Mouse (Mus musculus): Measurements from ENCODE around the gene Pik3r1. TPM values are rescaled to one million over a fixed set of nuclear protein-coding genes. Genes with fewer than 3 reads are reported as not detected.
A peak's percentile ranks its signal among the peaks of the same experiment; 100 is the strongest.

Pik3r1 gene
- polyA plus RNA-seq, 1 experiment from 2014 or later, result 14.8 TPM

DNA sequence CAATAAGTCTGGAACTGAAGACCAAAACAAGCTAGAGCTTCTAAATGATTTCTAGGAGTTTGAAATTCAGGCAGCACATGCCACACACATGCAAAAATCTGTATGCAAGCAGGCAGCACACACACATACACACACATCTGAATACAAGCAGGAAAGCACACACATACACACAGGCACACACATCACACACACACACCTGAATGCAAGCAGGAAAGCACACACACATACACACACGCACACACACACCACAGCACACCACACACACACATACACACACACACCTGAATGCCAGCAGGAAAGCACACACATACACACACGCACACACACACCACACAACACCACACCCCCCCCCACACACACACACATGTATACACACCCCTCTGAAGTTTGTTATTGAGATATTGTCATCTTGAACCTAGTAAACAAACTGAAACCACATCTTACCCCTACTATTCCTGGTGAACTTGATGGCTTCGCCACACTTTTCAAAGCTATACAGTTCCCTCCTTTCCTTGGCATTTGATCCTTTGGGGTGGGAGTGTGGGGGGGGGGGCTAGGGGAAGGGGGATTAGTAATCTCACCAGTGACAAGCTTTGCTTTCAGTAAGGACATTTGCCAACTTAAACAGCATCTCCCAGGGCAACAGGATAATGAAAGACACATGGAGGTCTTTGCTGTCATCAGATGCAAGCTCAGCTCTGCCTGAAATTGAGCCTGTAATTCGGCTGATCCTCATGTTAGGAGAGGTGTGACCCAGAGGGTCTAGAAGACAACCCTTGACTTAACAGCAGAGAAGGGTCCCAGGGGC is 38.6 kb downstream of the Pik3r1 start:
- H3K9me3 ChIP-seq (replicated peaks), result no peaks in the 10 kb centered on the region
- no peaks in the 10 kb centered on the region for H3K36me3 ChIP-seq
- no peak overlapping the region for H3K4me3 ChIP-seq
- 51% methylated on average over 4 of the region's 4 CpGs for WGBS
- peak; percentile 39 for DNase-seq (ENCODE audit: low spot score)
- peaks cover 28% of the 10 kb centered on the region for H3K4me1 ChIP-seq
- peaks cover 4% of the 10 kb centered on the region; the same call in 1 of the 2 replicates for H3K27me3 ChIP-seq (ENCODE audit: low read depth, poor library complexity, severe bottlenecking)
- H3K27ac ChIP-seq (replicated peaks), result peak overlapping the region; percentile 9; the same call in 1 of the 2 replicates

DNA sequence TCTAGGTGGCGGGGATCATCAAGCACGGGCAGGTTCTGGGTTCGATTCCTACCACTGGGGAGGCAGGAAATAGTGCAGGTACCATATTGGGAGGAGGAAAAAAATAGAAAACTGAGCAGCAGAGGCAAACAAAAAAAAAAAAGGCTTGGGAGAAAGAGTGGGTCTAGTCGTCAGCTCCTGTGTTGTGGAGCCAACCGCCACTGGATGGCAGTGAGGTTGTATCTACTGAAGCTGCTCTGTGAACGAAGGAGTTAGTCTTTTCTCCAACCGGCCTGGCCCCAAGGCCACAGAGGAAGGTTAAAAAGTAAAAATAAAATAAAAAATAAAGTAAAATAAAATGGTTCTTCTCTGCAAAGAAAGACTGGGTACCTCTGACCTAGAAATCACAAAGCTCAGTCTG is 39.2 kb downstream of the Pik3r1 start:
- Histone ChIP-seq H3K9me3 (replicated peaks) (no peaks in the 10 kb centered on the region), H3K36me3 (no peaks in the 10 kb centered on the region), H3K27me3 (ENCODE audit: low read depth, poor library complexity, severe bottlenecking) (no peaks in the 10 kb centered on the region; the same call in 1 of the 2 replicates), H3K27ac (replicated peaks) (no peak overlapping the region), H3K4me1 (peaks cover 28% of the 10 kb centered on the region), H3K4me3 (no peak overlapping the region)
- 65% methylated on average over 7 of the region's 7 CpGs for WGBS
- no peak for DNase-seq (ENCODE audit: low spot score)

DNA sequence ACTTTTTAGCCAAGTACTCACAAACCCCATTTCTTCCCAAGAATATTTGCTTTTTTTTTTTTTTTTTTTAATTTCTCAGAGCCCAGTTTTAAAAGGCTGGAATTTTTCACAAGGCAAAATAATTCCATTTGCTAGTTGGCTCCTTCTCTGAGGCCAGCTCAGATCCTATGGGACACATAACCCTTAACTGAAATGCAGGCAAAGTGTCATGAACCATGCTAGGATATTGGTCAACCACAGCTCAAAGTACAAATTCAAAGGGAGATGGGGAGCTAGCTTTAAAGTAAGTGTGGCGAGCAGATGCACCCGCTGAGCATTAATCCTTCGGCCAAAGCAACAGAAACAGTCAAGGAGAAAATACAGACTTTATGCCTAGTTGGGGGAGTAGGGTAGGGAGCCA is 39.7 kb downstream of the Pik3r1 start:
- 76% methylated on average over 3 of the region's 3 CpGs for WGBS
- no peak overlapping the region for H3K4me3 ChIP-seq
- peaks cover 28% of the 10 kb centered on the region for H3K4me1 ChIP-seq
- H3K27me3 ChIP-seq (ENCODE audit: low read depth, poor library complexity, severe bottlenecking), result no peaks in the 10 kb centered on the region; the same call in 1 of the 2 replicates
- no peak for DNase-seq (ENCODE audit: low spot score)
- no peaks in the 10 kb centered on the region for H3K9me3 ChIP-seq (replicated peaks)
- H3K27ac ChIP-seq (replicated peaks), result no peak overlapping the region
- H3K36me3 ChIP-seq, result no peaks in the 10 kb centered on the region

DNA sequence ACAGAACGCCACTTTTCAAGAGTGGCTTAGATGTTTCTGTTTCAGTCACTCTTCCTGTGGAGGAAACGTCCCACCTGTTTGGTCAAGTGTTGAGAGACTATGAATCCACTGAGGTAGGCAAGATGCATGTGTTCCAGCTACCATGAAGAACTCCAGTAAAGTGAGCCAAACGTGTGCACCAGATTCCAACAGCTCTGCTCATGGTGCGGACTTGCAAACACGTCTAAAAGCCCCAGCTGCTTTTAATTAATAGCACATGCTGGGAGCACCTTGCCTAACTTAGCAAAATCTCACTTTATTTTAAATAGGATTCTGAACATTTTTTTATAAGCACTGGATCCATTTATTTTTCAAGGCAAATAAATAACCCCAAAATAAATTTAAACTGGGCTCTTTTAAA is 40.2 kb downstream of the Pik3r1 start:
- no peak overlapping the region for H3K27ac ChIP-seq (replicated peaks)
- peaks cover 25% of the 10 kb centered on the region for H3K4me1 ChIP-seq
- H3K27me3 ChIP-seq (ENCODE audit: low read depth, poor library complexity, severe bottlenecking), result no peaks in the 10 kb centered on the region
- H3K36me3 ChIP-seq, result no peaks in the 10 kb centered on the region
- H3K9me3 ChIP-seq (replicated peaks), result no peaks in the 10 kb centered on the region
- no peak for DNase-seq (ENCODE audit: low spot score)
- no peak overlapping the region for H3K4me3 ChIP-seq
- 71% methylated on average over 5 of the region's 5 CpGs for WGBS

DNA sequence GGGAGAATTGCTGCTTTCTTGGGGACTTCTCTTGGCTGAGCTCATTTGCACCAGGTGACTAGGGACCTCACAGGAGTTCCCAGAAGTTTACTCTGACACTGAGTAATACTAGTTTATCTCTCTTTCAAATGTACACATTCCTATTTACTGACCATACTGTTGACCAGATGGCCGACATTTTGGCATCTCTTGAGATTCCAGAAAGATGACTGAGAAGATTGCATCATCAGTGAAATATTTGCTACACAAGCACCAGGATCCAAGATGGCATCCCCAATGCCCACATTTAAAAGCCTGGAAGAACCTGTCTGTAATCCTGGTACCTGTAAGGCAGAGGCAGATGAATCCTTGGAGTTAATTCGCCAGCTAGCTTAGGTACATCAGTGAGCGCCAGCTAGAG is 41.1 kb downstream of the Pik3r1 start:
- H3K27me3 ChIP-seq (ENCODE audit: low read depth, poor library complexity, severe bottlenecking), result no peaks in the 10 kb centered on the region
- peaks cover 18% of the 10 kb centered on the region for H3K4me1 ChIP-seq
- H3K36me3 ChIP-seq, result no peaks in the 10 kb centered on the region
- H3K4me3 ChIP-seq, result no peak overlapping the region
- 93% methylated on average over 3 of the region's 3 CpGs for WGBS
- DNase-seq (ENCODE audit: low spot score), result no peak
- H3K27ac ChIP-seq (replicated peaks), result no peak overlapping the region
- no peaks in the 10 kb centered on the region for H3K9me3 ChIP-seq (replicated peaks)

DNA sequence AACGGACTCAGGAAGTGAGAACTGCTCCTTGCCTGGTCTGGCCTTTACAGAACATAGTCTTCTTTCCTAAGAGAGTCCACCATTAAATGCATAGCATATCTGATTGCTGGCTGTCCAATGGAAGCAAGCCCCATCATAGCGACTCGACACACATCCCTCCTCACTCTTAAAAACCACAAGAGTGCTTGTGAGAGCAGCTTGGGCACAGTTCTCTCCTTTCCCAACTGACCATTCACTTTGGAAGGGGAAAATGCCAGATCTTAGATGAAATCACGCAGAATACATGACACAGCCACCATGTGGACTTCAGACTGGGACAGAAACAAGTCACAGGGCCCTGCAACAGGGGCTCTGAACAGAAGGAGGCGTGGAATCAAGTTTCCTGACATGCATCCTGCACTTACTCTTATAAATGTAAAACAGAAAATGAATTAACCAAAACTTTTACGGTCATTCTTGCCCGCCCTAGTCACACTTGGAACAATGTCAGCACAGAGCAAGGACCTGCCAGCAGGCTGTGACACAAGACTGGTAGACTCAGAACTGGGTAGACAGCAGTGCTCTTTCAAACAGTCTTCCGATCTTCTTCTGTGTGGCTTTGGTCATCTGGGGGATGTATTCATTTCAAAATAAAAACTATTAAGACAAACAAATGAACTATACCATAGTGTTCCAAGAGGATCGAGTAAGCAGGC is 46.0 kb downstream of the Pik3r1 start:
- Histone ChIP-seq H3K36me3 (no peaks in the 10 kb centered on the region), H3K4me3 (no peak overlapping the region), H3K27ac (replicated peaks) (no peak overlapping the region), H3K9me3 (replicated peaks) (no peaks in the 10 kb centered on the region), H3K27me3 (ENCODE audit: low read depth, poor library complexity, severe bottlenecking) (no peaks in the 10 kb centered on the region), H3K4me1 (peaks cover 17% of the 10 kb centered on the region; the same call in 1 of the 2 replicates)
- no peak for DNase-seq (ENCODE audit: low spot score)
- 94% methylated on average over 9 of the region's 9 CpGs for WGBS

DNA sequence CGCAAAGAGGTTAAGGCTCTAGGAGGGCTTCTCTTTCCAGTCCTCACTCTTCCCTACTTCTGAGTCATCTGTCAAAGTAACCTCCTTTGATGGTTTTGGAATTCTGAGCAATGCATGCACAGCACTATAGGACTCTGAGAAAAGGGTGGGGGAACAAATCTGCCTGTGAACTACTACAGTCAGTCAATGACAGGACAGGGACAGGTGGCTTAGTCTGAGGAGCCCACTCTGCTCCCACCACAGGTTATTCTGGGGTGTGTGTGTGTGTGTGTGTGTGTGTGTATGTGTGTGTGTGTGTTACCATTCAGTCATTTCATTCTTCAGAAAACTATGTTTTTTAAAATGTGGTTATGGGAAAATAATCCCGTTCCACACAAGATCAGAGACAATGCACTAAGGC is 46.9 kb downstream of the Pik3r1 start:
- Histone ChIP-seq H3K4me1 (peaks cover 17% of the 10 kb centered on the region; the same call in 1 of the 2 replicates), H3K27me3 (ENCODE audit: low read depth, poor library complexity, severe bottlenecking) (no peaks in the 10 kb centered on the region), H3K36me3 (no peaks in the 10 kb centered on the region), H3K27ac (replicated peaks) (no peak overlapping the region), H3K4me3 (no peak overlapping the region), H3K9me3 (replicated peaks) (no peaks in the 10 kb centered on the region)
- DNase-seq (ENCODE audit: low spot score), result no peak
- WGBS, result 57% methylated on average over 2 of the region's 2 CpGs

DNA sequence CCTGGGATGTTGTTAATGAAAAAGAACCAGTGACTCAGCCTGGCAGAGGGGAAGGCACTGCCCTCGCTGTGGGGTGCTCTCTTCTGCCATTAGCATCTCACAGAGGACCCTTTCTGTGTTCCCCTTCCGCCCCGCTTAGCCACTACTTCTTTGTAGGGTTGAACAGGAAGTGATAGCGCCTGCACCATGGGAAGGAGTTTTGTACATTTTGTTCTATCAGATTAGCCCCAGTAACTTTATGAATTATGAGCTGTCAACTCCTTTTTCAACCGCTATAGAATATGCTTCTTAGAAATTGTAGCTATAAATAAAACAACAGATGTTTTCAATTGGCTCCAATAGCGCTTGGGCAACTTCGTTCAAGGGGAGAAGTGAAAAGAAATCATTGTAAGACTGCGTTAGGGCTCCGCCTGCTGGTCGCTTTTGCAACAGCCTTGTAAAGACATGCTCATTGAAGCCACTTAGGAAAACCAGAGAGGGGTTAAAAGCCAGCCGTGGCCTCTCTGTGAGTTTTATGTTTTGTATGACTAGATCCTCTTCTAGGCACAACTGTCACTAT is 48.6 kb downstream of the Pik3r1 start:
- no peak overlapping the region for H3K27ac ChIP-seq (replicated peaks)
- peaks cover 17% of the 10 kb centered on the region; the same call in 1 of the 2 replicates for H3K4me1 ChIP-seq
- no peaks in the 10 kb centered on the region for H3K36me3 ChIP-seq
- H3K4me3 ChIP-seq, result peak overlapping the region; percentile 29
- 13% methylated on average over 11 of the region's 11 CpGs for WGBS
- H3K27me3 ChIP-seq (ENCODE audit: low read depth, poor library complexity, severe bottlenecking), result no peaks in the 10 kb centered on the region
- no peaks in the 10 kb centered on the region for H3K9me3 ChIP-seq (replicated peaks)
- DNase-seq (ENCODE audit: low spot score), result peak; percentile 74

DNA sequence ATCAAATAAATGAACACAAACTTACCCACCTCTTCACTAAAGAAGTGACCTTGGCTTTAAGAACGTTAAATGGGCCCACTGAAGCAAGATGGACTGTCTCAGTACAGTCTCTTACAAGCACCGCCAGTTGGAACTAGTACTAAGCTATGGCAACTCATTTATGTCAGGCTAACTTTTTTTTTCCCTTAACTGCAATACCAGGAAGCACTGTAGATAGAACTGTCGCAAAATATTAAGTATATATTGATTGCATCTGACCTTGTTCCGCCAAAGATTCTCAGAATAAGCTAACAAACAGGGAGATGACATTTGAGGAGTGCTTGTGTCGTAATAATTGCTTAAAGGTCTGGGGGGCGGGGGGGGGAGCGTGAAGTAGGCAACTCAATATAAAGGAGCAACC is 49.3 kb downstream of the Pik3r1 start:
- 77% methylated on average over 7 of the region's 7 CpGs for WGBS
- Histone ChIP-seq H3K4me1 (peaks cover 17% of the 10 kb centered on the region; the same call in 1 of the 2 replicates), H3K4me3 (no peak overlapping the region)

DNA sequence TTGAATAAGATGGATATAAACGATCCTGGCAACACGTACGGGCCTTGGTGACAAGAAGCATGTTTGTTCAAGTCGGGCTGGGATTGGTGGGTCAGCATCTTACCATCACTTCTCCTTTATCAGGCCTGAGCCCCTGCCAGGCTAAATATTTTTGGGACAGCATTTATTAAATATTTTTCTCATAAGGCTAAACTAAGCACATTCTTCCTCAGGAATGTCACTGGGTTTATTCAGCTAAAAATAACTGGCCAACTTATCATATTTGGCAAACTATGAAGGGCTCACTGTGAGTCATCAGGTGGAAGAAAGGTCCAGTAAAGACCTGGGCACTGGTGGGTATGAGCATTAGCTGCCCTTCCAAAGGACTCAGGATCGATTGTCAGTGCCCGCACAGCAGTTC is 50.2 kb downstream of the Pik3r1 start:
- Histone ChIP-seq H3K9me3 (replicated peaks) (no peaks in the 10 kb centered on the region), H3K36me3 (no peaks in the 10 kb centered on the region), H3K4me1 (peaks cover 17% of the 10 kb centered on the region; the same call in 1 of the 2 replicates), H3K27ac (replicated peaks) (no peak overlapping the region), H3K4me3 (no peak overlapping the region), H3K27me3 (ENCODE audit: low read depth, poor library complexity, severe bottlenecking) (no peaks in the 10 kb centered on the region)
- WGBS, result 94% methylated on average over 6 of the region's 6 CpGs
- DNase-seq (ENCODE audit: low spot score), result no peak

More for the DNA sequence above, 49.3 kb downstream of the Pik3r1 start:
- Histone ChIP-seq H3K27ac (replicated peaks) (no peak overlapping the region), H3K9me3 (replicated peaks) (no peaks in the 10 kb centered on the region), H3K27me3 (ENCODE audit: low read depth, poor library complexity, severe bottlenecking) (no peaks in the 10 kb centered on the region), H3K36me3 (no peaks in the 10 kb centered on the region)
- DNase-seq (ENCODE audit: low spot score), result no peak

DNA sequence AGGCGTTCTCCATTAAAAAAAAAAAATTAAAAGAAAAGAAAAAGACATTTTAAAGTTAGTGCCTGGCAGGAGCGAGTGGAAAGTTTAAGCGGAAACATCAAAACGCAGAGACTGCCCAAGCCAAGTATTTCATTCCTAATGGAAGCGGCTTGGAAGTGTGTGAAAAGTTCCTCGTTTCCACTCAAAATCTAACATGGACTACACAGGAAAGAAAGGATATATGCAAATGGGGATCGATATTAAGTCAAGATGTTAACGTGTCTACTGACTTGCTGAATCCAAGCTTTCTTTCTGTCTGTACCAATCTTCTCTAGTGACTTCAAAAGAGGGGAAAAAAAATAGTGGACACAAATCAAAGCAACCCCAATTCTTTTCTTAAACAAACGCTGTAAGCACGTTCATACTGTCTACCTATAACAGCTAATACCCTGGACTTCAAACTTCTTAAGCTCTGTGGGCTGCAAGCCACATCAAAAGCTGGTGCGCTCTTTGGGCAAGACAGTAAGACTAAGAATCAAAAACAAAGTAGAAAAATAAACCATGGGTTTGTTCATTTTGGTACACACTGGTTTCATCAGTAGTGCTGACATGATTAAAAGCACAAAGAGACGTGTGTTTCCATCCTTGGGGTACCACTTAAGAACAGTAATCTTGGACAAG is 54.5 kb downstream of the Pik3r1 start:
- no peak overlapping the region for H3K27ac ChIP-seq (replicated peaks)
- no peaks in the 10 kb centered on the region for H3K9me3 ChIP-seq (replicated peaks)
- WGBS, result 90% methylated on average over 12 of the region's 12 CpGs
- H3K27me3 ChIP-seq (ENCODE audit: low read depth, poor library complexity, severe bottlenecking), result no peaks in the 10 kb centered on the region
- H3K36me3 ChIP-seq, result peaks cover 2% of the 10 kb centered on the region
- H3K4me1 ChIP-seq, result peaks cover 4% of the 10 kb centered on the region; the same call in 1 of the 2 replicates
- no peak for DNase-seq (ENCODE audit: low spot score)
- H3K4me3 ChIP-seq, result no peak overlapping the region

DNA sequence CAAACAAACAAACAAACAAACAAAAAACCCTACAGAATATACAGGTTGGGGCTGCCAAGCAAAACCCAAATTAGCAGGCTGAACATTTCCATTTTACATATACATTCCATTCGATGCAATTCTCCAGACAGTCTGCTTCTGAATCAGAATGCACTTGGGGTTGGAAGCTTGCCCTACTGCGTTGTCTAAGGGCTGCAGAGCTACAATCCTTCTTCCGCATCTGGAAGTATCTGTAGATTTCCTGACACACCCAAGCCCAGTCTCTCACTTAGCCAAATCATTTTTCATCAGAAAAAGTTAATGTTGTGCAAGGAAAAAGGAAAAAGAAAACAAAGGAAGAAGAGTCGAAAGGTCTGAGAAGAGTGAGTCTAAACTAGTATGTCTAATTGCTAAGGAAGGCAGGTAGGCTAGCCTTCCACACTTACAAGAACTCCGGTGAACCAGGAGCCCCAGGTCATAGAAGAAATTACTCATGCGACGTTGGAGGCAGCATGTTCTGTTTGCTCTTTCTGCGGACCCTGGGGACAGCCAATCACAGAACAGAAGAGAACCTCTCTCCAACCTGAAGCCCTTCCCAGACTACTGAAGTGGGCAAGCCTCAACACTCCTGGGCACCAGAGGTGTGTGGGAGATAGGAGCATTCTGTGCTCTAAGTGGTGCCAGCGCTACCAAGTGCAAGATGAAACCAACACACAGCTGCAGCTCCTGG is 55.1 kb downstream of the Pik3r1 start:
- Histone ChIP-seq H3K4me1 (peaks cover 4% of the 10 kb centered on the region; the same call in 1 of the 2 replicates), H3K4me3 (no peak overlapping the region), H3K27me3 (ENCODE audit: low read depth, poor library complexity, severe bottlenecking) (no peaks in the 10 kb centered on the region), H3K9me3 (replicated peaks) (no peaks in the 10 kb centered on the region), H3K27ac (replicated peaks) (no peak overlapping the region), H3K36me3 (peaks cover 7% of the 10 kb centered on the region)
- WGBS, result 86% methylated on average over 9 of the region's 9 CpGs
- no peak for DNase-seq (ENCODE audit: low spot score)
